Mouse (Mus musculus): Measurements from ENCODE around the gene Csrnp1.

- no peak for TF ChIP-seq CTCF (IDR thresholded peaks at IDR 0.05; ENCODE audit: low read depth, low read length)
- no peak for TF ChIP-seq POLR2AphosphoS5 (IDR thresholded peaks at IDR 0.05; ENCODE audit: insufficient replicate concordance, low read depth, low read length)
- TF ChIP-seq GATA1 (IDR thresholded peaks at IDR 0.05; ENCODE audit: borderline replicate concordance, low read length), result no peak
- no peak for TF ChIP-seq GATA2 (IDR thresholded peaks at IDR 0.05; ENCODE audit: borderline replicate concordance, low read depth, low read length)
Measured at GRCm38 (mm10) chr9:120024171-120024570, 39.7 kb upstream of the Csrnp1 start.
